Mouse (Mus musculus) lung, postnatal 0 days (tissue): ENCODE data around the gene 1700003F12Rik. TPM values are rescaled to one million over a fixed set of nuclear protein-coding genes. Genes with fewer than 3 reads are reported as not detected.
A peak's percentile ranks its signal among the peaks of the same experiment; 100 is the strongest.

Experiments
- ATAC-seq: fragments of 200-750 bp; cut with Nextera tagmentation; 2 replicates; pipeline ENCODE4 v1.8.0; 2017; ENCODE audit warnings: moderate library complexity
- DNase-seq: peaks from one replicate; pipeline ENCODE4 v3.0.0-alpha.2; 2016; ENCODE audit warnings: low spot score
- H3K27ac ChIP-seq: fragments of 300-500 bp; sonication (generic); 2 replicates; pipeline ENCODE4 v1.5.1; 2014; ENCODE audit warnings: antibody characterized with exemption, mild to moderate bottlenecking, low read length, mixed read lengths
- H3K27me3 ChIP-seq: fragments of 300-500 bp; sonication (generic); replicated peaks from 2 replicates; pipeline ENCODE4 v1.6.1; 2014; ENCODE audit warnings: low read length, mixed read lengths; ENCODE audit not compliant: insufficient read depth
- H3K36me3 ChIP-seq: fragments of 300-500 bp; sonication (generic); 2 replicates; pipeline ENCODE4 v1.6.1; 2014; ENCODE audit warnings: low read length, mixed read lengths; ENCODE audit not compliant: insufficient read depth
- H3K4me1 ChIP-seq: fragments of 300-500 bp; sonication (generic); 2 replicates; pipeline ENCODE4 v1.6.1; 2014; ENCODE audit warnings: antibody characterized with exemption, low read depth, low read length, mixed read lengths; ENCODE audit not compliant: insufficient read depth
- H3K4me2 ChIP-seq: fragments of 300-500 bp; sonication (generic); replicated peaks from 2 replicates; pipeline ENCODE4 v1.6.1; 2014; ENCODE audit warnings: low read depth, mild to moderate bottlenecking, low read length, moderate library complexity, mixed read lengths
- H3K4me3 ChIP-seq: fragments of 300-500 bp; sonication (generic); 2 replicates; pipeline ENCODE4 v1.5.1; 2014; ENCODE audit warnings: low read depth, low read length
- H3K9ac ChIP-seq: fragments of 300-500 bp; sonication (generic); replicated peaks from 2 replicates; pipeline ENCODE4 v1.6.1; 2014; ENCODE audit warnings: low read depth, mild to moderate bottlenecking
- H3K9me3 ChIP-seq: fragments of 300-500 bp; sonication (generic); 2 replicates; pipeline ENCODE4 v1.6.1; 2016; ENCODE audit warnings: low read length, mixed read lengths
- CTCF ChIP-seq: IDR thresholded peaks from 2 replicates; pipeline ENCODE4 v1.5.1; 2016; ENCODE audit warnings: antibody characterized with exemption, mild to moderate bottlenecking
- EP300 ChIP-seq: IDR thresholded peaks from 2 replicates; pipeline ENCODE4 v1.6.1; 2016; ENCODE audit warnings: antibody characterized with exemption, mild to moderate bottlenecking, control low read depth
- WGBS: fragments of 180-500 bp; shearing (Covaris S2); extraction: QIAGEN DNeasy Blood & Tissue Kit; methylation state at CpG from one replicate; pipeline ENCODE4 v1.1.7; 2014; 5-methylcytosine and 5-hydroxymethylcytosine counted together
- polyA plus RNA-seq: library from polyadenylated mRNA; unstranded; fragments of >200 nt; fragmentation: Nextera tagmentation; extraction: Ambion mirVana; gene quantifications from 2 replicates; pipeline ENCODE4 v1.2.1, GENCODE M21; 2015

1700003F12Rik gene
- 0.89 and 1.3 TPM in 2 replicates for polyA plus RNA-seq

GRCm38 (mm10) chr2:154546711-154547110 is at the start of gene 1700003F12Rik:
TSS of gene 1700003F12Rik (plus strand) at chr2:154547085.
- ATAC-seq: no peak
- Histone ChIP-seq H3K9ac (no peak within 1 kb of the TSS), H3K36me3 (no peaks in the 10 kb centered on the region), H3K4me2 (no peak within 1 kb of the TSS), H3K27ac (no peak within 1 kb of the TSS), H3K4me3 (no peak within 1 kb of the TSS), H3K27me3 (no peaks in the 10 kb centered on the region), H3K4me1 (peaks cover 9% of the 10 kb centered on the region), H3K9me3 (no peaks in the 10 kb centered on the region)
- TF ChIP-seq CTCF: no peak
- TF ChIP-seq EP300: no peak
- 91% methylated on average over 10 of the region's 10 CpGs for WGBS
- no peak for DNase-seq

GRCm38 (mm10) chr2:154498571-154498970 is 48.3 kb upstream of the 1700003F12Rik start:
- Histone ChIP-seq H3K4me1 (no peaks in the 10 kb centered on the region), H3K9ac (no peak overlapping the region), H3K27me3 (no peaks in the 10 kb centered on the region), H3K9me3 (no peaks in the 10 kb centered on the region), H3K4me3 (no peak overlapping the region), H3K4me2 (no peak overlapping the region), H3K36me3 (no peaks in the 10 kb centered on the region), H3K27ac (no peak overlapping the region)
- DNase-seq (no peak), ATAC-seq (no peak)
- WGBS: 46% methylated on average over 5 of the region's 5 CpGs
- TF ChIP-seq CTCF (no peak), EP300 (no peak)

GRCm38 (mm10) chr2:154499717-154500247 is 47.1 kb upstream of the 1700003F12Rik start:
- TF ChIP-seq CTCF (no peak), EP300 (no peak)

GRCm38 (mm10) chr2:154500758-154501157 is 46.1 kb upstream of the 1700003F12Rik start:
- ATAC-seq: no peak
- 85% methylated on average over 3 of the region's 3 CpGs for WGBS
- TF ChIP-seq CTCF (no peak), EP300 (no peak)

More at GRCm38 (mm10) chr2:154499717-154500247, 47.1 kb upstream of the 1700003F12Rik start:
- Histone ChIP-seq H3K9ac (no peak overlapping the region), H3K9me3 (no peaks in the 10 kb centered on the region), H3K36me3 (no peaks in the 10 kb centered on the region), H3K27ac (no peak overlapping the region), H3K4me1 (no peaks in the 10 kb centered on the region), H3K27me3 (no peaks in the 10 kb centered on the region), H3K4me3 (no peak overlapping the region), H3K4me2 (no peak overlapping the region)
- 96% methylated on average over 2 of the region's 2 CpGs for WGBS
- DNase-seq: no peak
- ATAC-seq: no peak

GRCm38 (mm10) chr2:154507076-154507475 is 39.8 kb upstream of the 1700003F12Rik start:
- Histone ChIP-seq H3K4me3 (no peak overlapping the region), H3K4me1 (no peaks in the 10 kb centered on the region), H3K27me3 (no peaks in the 10 kb centered on the region), H3K4me2 (no peak overlapping the region), H3K36me3 (peaks cover 6% of the 10 kb centered on the region; the same call in 1 of the 2 replicates), H3K9ac (no peak overlapping the region), H3K9me3 (no peaks in the 10 kb centered on the region), H3K27ac (no peak overlapping the region)
- 82% methylated on average over 2 of the region's 2 CpGs for WGBS
- DNase-seq (no peak), ATAC-seq (no peak)
- TF ChIP-seq CTCF (no peak), EP300 (no peak)

More at GRCm38 (mm10) chr2:154500758-154501157, 46.1 kb upstream of the 1700003F12Rik start:
- H3K9me3 ChIP-seq: no peaks in the 10 kb centered on the region
- no peaks in the 10 kb centered on the region for H3K4me1 ChIP-seq
- no peaks in the 10 kb centered on the region for H3K27me3 ChIP-seq
- H3K4me2 ChIP-seq: no peak overlapping the region
- no peak overlapping the region for H3K9ac ChIP-seq
- H3K4me3 ChIP-seq: no peak overlapping the region
- no peak overlapping the region for H3K27ac ChIP-seq
- DNase-seq: no peak
- no peaks in the 10 kb centered on the region for H3K36me3 ChIP-seq

- Histone ChIP-seq H3K36me3 (peaks cover 6% of the 10 kb centered on the region; the same call in 1 of the 2 replicates), H3K4me1 (no peaks in the 10 kb centered on the region), H3K27ac (no peak overlapping the region), H3K9me3 (no peaks in the 10 kb centered on the region), H3K4me2 (no peak overlapping the region), H3K27me3 (no peaks in the 10 kb centered on the region), H3K4me3 (no peak overlapping the region), H3K9ac (no peak overlapping the region)
- 59% methylated on average over 9 of the region's 9 CpGs for WGBS
- DNase-seq (peak; percentile 71), ATAC-seq (peak; percentile 87)
- TF ChIP-seq CTCF (peak; percentile 59), EP300 (no peak)
These were observed 39.2 kb upstream of the 1700003F12Rik start for GRCm38 (mm10) chr2:154507566-154508283.
